Mouse (Mus musculus) gastrocnemius, postnatal 36 days (tissue): Measurements from ENCODE around the gene Bpifb1. TPM values are rescaled to one million over a fixed set of nuclear protein-coding genes. Genes with fewer than 3 reads are reported as not detected.
"Not testable (repeated sequence)": the region's sequence is repeated elsewhere in the genome, so short reads cannot be mapped to it uniquely, and the experiment has no call there.

Experiments
- DNase-seq, 2 experiments: peaks; one replicate each; pipeline ENCODE4 v3.0.0; 2022
- intact Hi-C: fragments of 180-260 bp; cut with DNase I; formaldehyde crosslinking; loops from one replicate; pipeline ENCODE4 v1.15.1; 2025
- long read RNA-seq, 2 experiments: library from polyadenylated mRNA; stranded (forward); transcript quantifications; one replicate each; pipeline ENCODE4 v2.0.0; 2021
- total RNA-seq, 2 experiments: library from RNA; stranded (reverse); gene quantifications; 2 replicates each; pipeline ENCODE4 v1.2.3; 2021

Bpifb1 gene
- not detected for total RNA-seq
- long read RNA-seq, experiment 1 = 0 reads
- long read RNA-seq, experiment 2 = 0 reads

DNA sequence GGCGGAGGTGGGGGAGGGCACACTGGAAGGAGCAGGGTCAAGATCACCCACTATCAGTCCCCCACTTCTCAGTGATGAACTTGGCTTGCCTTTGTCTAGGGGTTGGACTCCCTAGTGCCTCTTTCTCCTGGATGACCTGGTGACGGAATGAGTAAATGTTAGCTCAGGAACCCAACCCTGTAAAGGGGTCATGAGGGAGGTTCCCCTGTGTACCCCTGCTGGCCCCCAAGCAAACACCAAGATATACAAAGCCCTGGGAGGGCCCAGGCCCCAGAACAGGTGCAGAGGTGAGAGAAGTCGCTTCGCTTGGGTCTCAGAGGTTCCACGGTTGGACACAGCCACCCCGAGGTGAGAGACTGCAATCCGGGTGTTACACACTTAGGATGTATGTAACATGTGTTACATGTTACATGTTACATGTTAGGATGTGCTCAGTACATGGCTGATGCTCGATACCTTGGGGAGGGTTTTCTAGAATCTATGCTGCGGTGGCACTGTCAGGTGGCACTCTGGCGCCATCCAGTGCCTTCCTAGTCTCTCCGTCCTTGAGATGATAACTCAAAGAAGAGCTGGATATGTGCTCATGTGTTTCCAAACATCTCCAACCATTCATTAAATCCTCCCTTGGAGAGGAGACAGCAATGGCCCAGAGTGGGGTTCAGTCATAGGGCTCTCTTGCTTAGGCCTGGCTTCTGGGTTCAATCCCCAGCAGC is at the start of gene Bpifb1:
TSS of gene Bpifb1 (plus strand) at position 273 of the 713 bp plus-strand sequence.
- DNase-seq = no peak
- intact Hi-C loops = no loop called here

- no peak for DNase-seq
- intact Hi-C loops = no loop called here
These were observed 48.0 kb upstream of the Bpifb1 start, which contains the start of gene Bpifa1 for GRCm38 (mm10) chr2:154142580-154142979. TSS of gene Bpifa1 (plus strand) at chr2:154142880.

- no peak for DNase-seq
- intact Hi-C loops = no loop called here
These were observed 46.9 kb upstream of the Bpifb1 start for GRCm38 (mm10) chr2:154143735-154144134.

DNA sequence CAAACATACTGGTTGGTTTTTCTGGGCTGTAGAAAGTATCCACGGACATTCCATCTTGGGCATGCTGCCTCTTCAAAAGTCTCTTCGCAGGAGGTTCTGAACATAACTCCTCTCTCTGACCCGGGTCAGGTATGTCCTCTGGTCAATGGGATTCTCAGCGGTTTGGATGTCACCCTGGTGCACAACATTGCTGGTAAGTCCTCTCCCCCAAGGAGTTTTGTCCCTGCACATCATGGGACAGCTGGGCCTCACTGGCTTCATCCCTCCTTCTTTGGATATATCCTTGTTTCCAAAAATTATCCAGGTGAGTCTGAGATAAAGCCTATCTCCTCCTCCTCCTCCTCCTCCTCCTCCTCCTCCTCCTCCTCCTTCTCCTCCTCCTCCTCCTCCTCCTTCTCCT is 43.1 kb upstream of the Bpifb1 start:
- no peak for DNase-seq

GRCm38 (mm10) chr2:154158433-154158832 is 32.2 kb upstream of the Bpifb1 start:
- no peak for DNase-seq
- intact Hi-C loops = no loop called here

More for the DNA sequence above, 43.1 kb upstream of the Bpifb1 start:
- intact Hi-C loops = no loop called here

DNA sequence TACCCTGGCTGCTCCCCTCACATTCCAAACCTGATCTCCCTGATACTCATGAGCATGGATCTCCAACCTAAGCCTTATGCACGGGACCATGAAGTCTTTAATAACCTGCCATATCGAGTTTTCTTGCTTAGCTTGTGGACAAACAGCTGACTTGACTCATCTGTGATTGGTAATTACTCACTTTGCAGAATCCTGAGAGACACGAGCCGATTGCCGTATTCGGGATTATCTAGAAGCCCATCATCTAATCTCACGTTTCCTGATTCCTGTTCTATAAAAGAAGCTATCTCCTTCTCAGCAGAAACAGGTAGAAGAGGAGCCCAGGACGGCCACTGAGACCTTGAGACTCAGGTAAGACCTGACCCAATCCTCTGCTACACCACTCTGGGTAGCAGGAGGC is 28.3 kb upstream of the Bpifb1 start, which contains the start of gene Bpifa5:
TSS of gene Bpifa5 (plus strand) at position 301 of the 400 bp plus-strand sequence.
- intact Hi-C loops = no loop called here
- DNase-seq = no peak

- no peak for DNase-seq
- intact Hi-C loops = no loop called here
These were observed 27.3 kb upstream of the Bpifb1 start for GRCm38 (mm10) chr2:154163306-154163705.

GRCm38 (mm10) chr2:154169172-154169571 is 21.4 kb upstream of the Bpifb1 start:
- no peak for DNase-seq
- intact Hi-C loops = no loop called here

DNA sequence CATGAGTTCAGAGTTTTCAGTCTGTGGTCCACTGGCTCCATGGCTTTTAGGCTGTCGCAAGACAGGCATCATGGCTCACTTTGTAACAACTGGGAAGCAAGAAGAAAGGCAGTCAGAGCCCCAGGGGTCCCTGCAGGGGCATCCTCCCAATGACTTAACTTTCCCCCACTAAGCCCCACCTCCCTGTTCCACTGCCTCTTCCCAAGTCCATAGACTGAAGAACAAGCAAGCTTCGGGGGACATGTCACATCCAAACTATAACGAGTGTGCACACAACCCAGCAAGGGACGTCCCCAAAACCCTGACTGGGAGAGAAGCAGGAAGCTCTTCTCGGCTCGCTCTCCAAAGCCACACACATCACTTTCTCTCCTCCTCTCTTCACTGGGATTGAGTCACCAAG is 19.0 kb upstream of the Bpifb1 start:
- no peak for DNase-seq
- intact Hi-C loops = no loop called here

- intact Hi-C loops = no loop called here
These were observed 17.3 kb upstream of the Bpifb1 start for GRCm38 (mm10) chr2:154173313-154173712.

GRCm38 (mm10) chr2:154181900-154182299 is 8.7 kb upstream of the Bpifb1 start:
- intact Hi-C loops, DNase-seq: not testable (repeated sequence)

More at GRCm38 (mm10) chr2:154173313-154173712, 17.3 kb upstream of the Bpifb1 start:
- DNase-seq = no peak

DNA sequence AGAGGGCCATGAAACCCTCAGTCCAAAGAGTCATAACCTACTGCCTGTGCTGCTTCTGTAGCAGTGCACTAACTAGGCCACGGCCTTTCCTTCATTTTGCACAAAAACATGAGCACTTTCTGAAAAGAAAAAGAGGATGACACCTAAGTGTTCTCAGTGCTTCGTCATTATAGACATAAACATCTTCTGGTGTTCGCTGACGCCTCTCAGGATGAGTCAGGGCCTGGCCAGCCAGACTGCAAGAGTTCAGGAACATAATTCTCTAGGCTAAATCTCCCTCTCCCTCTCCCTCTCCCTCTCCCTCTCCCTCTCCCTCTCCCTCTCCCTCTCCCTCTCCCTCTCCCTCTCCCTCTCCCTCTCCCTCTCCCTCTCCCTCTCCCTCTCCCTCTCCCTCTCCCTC is 7.6 kb upstream of the Bpifb1 start:
- DNase-seq, intact Hi-C loops: not testable (repeated sequence)

- no peak for DNase-seq
- intact Hi-C loops = no loop called here
These were observed 5.3 kb upstream of the Bpifb1 start for GRCm38 (mm10) chr2:154185319-154185718.

- intact Hi-C loops = no loop called here
- DNase-seq = no peak
These were observed 4.9 kb upstream of the Bpifb1 start for GRCm38 (mm10) chr2:154185748-154186147.

DNA sequence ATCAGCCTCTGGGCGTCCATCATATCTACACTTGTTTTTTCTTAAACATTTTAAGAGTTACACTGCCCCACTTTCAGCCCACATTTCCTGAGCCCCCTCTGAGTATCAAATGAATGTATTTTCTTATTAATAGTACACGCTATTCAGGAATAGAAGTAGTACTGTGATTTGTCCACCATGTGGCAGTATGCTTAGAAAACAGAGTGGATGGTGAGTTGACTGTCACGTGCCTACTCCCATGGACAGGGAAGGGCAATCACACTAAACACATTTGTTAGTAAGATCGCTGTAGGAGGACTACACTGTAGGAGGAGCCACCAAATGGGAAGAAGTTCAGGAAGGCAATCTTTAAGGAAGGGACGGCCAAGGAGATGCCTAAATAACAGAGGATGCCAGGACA is 3.1 kb upstream of the Bpifb1 start:
- intact Hi-C loops = no loop called here
- no peak for DNase-seq

GRCm38 (mm10) chr2:154189877-154190434 is 662 bp upstream of the Bpifb1 start:
- intact Hi-C loops = no loop called here
- no peak for DNase-seq

- DNase-seq = no peak
- intact Hi-C loops = no loop called here
These were observed 1.5 kb downstream of the Bpifb1 start for GRCm38 (mm10) chr2:154192141-154192540.

- intact Hi-C loops = no loop called here
- DNase-seq = no peak
These were observed 2.5 kb downstream of the Bpifb1 start for GRCm38 (mm10) chr2:154193071-154193470.

- intact Hi-C loops = no loop called here
- no peak for DNase-seq
These were observed 3.4 kb downstream of the Bpifb1 start for GRCm38 (mm10) chr2:154193994-154194504.

GRCm38 (mm10) chr2:154197036-154197435 is 6.4 kb downstream of the Bpifb1 start:
- no peak for DNase-seq
- intact Hi-C loops = no loop called here

- intact Hi-C loops = no loop called here
- no peak for DNase-seq
These were observed 14.0 kb downstream of the Bpifb1 start for GRCm38 (mm10) chr2:154204630-154205029.

DNA sequence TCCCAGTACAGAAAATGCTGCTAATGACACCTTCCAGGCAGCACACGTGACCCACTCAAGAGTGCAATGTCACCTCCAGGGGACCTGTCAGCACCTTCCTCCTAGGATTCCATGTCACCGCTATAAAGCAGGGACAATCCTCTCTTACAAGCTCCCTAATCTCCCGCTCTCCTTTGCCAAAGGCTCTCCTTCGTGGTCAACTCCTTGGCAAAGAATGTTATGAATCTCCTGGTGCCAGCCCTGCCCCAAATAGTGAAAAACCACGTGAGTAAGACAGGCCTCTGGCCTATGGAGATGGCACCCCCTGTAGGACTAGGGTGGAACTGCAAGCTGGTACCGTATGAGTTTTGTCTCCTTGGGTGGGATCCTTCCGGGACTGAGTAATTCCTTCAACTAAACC is 16.3 kb downstream of the Bpifb1 start:
- intact Hi-C loops = no loop called here
- DNase-seq = no peak
